Mouse (Mus musculus) stomach, embryonic 16.5 days (tissue): ENCODE data around the gene Epsti1. TPM values are rescaled to one million over a fixed set of nuclear protein-coding genes. Genes with fewer than 3 reads are reported as not detected.

Experiments
- ATAC-seq: fragments of 200-750 bp; cut with Nextera tagmentation; 2 replicates; pipeline ENCODE4 v1.8.0; 2017; ENCODE audit warnings: moderate number of reproducible peaks, moderate TSS enrichment; ENCODE audit not compliant: insufficient read depth, low FRiP score
- H3K27ac ChIP-seq: fragments of 300-500 bp; sonication (generic); 2 replicates; pipeline ENCODE4 v1.5.1; 2014; ENCODE audit warnings: low read length
- H3K27me3 ChIP-seq: fragments of 300-500 bp; sonication (generic); 2 replicates; pipeline ENCODE4 v1.6.1; 2014; ENCODE audit warnings: low read length, control low read depth, mixed read lengths; ENCODE audit not compliant: control insufficient read depth, insufficient read depth
- H3K36me3 ChIP-seq: fragments of 300-500 bp; sonication (generic); 2 replicates; pipeline ENCODE4 v1.6.1; 2014; ENCODE audit warnings: low read length; ENCODE audit not compliant: control insufficient read depth, insufficient read depth
- H3K4me1 ChIP-seq: fragments of 300-500 bp; sonication (generic); 2 replicates; pipeline ENCODE4 v1.6.1; 2014; ENCODE audit warnings: low read length, control low read depth, mixed read lengths; ENCODE audit not compliant: control insufficient read depth, insufficient read depth
- H3K4me2 ChIP-seq: fragments of 300-500 bp; sonication (generic); 2 replicates; pipeline ENCODE4 v1.6.1; 2014; ENCODE audit warnings: low read depth, low read length, mixed read lengths
- H3K4me3 ChIP-seq: fragments of 300-500 bp; sonication (generic); replicated peaks from 2 replicates; pipeline ENCODE4 v1.5.1; 2014; ENCODE audit warnings: mild to moderate bottlenecking, low read length
- H3K9ac ChIP-seq: fragments of 300-500 bp; sonication (generic); 2 replicates; pipeline ENCODE4 v1.6.1; 2014; ENCODE audit warnings: low read length
- H3K9me3 ChIP-seq: fragments of 300-500 bp; sonication (generic); replicated peaks from 2 replicates; pipeline ENCODE4 v1.6.1; 2016; ENCODE audit warnings: low read length, control low read depth; ENCODE audit not compliant: control insufficient read depth
- WGBS: fragments of 180-500 bp; shearing (Covaris S2); extraction: QIAGEN DNeasy Blood & Tissue Kit; methylation state at CpG from one replicate; pipeline ENCODE4 v1.1.7; 2014; 5-methylcytosine and 5-hydroxymethylcytosine counted together
- polyA plus RNA-seq: library from polyadenylated mRNA; unstranded; fragments of >200 nt; fragmentation: Nextera tagmentation; extraction: Ambion mirVana; gene quantifications from 2 replicates; pipeline ENCODE4 v1.2.1, GENCODE M21; 2015

Gene Epsti1
- polyA plus RNA-seq, 1 experiment from 2014 or later = 2.7 TPM

GRCm38 (mm10) chr14:77902541-77902940 is 1.5 kb upstream of the Epsti1 start:
- no peaks in the 10 kb centered on the region for H3K4me1 ChIP-seq
- no peaks in the 10 kb centered on the region for H3K9me3 ChIP-seq
- ATAC-seq = no peak
- 91% methylated on average over 3 of the region's 3 CpGs for WGBS
- no peak overlapping the region for H3K27ac ChIP-seq
- H3K9ac ChIP-seq = no peak overlapping the region
- no peak overlapping the region for H3K4me2 ChIP-seq
- no peaks in the 10 kb centered on the region for H3K27me3 ChIP-seq
- no peak overlapping the region for H3K4me3 ChIP-seq
- no peaks in the 10 kb centered on the region for H3K36me3 ChIP-seq

DNA sequence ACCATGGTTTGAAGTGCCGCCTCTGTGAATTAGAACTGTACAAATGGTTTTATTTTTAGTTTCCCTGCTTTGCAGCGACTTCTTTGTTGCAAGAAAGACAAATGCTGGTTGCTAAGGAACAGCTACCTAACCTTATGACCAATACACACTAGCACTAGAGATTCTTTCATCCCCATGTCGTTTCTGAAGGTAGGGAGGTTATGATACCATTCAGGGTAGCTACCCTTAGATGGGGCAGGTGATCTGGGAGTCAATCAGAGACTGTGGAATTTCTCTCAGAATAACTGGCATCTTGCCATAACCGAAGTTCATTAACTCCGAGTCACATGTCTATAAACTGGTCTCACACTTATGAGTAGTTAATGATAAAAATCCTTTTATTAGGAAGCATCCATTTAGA is 1.4 kb downstream of the Epsti1 start:
- WGBS = 68% methylated on average over 5 of the region's 5 CpGs
- H3K4me3 ChIP-seq = no peak overlapping the region
- no peaks in the 10 kb centered on the region for H3K36me3 ChIP-seq
- no peaks in the 10 kb centered on the region for H3K27me3 ChIP-seq
- H3K9me3 ChIP-seq = no peaks in the 10 kb centered on the region
- H3K4me1 ChIP-seq = no peaks in the 10 kb centered on the region
- ATAC-seq = no peak
- H3K4me2 ChIP-seq = no peak overlapping the region
- no peak overlapping the region for H3K27ac ChIP-seq
- H3K9ac ChIP-seq = no peak overlapping the region

DNA sequence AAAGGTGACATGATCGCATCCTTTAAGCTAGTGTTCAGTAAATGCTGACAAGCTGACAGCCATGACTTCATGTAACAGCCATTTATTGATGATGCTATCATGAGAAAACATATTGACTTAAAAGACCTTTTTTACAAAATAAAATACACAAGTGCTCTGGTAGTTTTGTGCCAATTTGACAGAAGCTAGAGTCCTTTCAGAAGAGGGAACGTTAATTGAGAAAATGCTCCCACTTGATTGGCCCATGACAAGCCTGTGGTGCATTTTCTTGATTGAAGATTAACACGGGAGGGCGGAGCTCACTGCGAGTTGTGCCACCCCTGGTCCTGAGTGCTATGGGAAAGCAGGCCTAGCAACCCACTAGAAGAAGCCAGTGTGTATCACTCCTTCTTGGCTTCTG is 2.5 kb downstream of the Epsti1 start:
- 81% methylated on average over 5 of the region's 5 CpGs for WGBS
- H3K9me3 ChIP-seq = no peaks in the 10 kb centered on the region
- H3K4me3 ChIP-seq = no peak overlapping the region
- ATAC-seq = no peak
- no peaks in the 10 kb centered on the region for H3K36me3 ChIP-seq
- H3K27ac ChIP-seq = no peak overlapping the region
- H3K4me1 ChIP-seq = no peaks in the 10 kb centered on the region
- H3K9ac ChIP-seq = no peak overlapping the region
- no peak overlapping the region for H3K4me2 ChIP-seq
- H3K27me3 ChIP-seq = no peaks in the 10 kb centered on the region

- no peaks in the 10 kb centered on the region for H3K9me3 ChIP-seq
- H3K4me3 ChIP-seq = no peak overlapping the region
- H3K27ac ChIP-seq = no peak overlapping the region
- no peaks in the 10 kb centered on the region for H3K4me1 ChIP-seq
- H3K9ac ChIP-seq = no peak overlapping the region
- ATAC-seq = no peak
- 87% methylated on average over 5 of the region's 5 CpGs for WGBS
- H3K36me3 ChIP-seq = no peaks in the 10 kb centered on the region
- H3K27me3 ChIP-seq = no peaks in the 10 kb centered on the region
- H3K4me2 ChIP-seq = no peak overlapping the region
Measured at GRCm38 (mm10) chr14:77915776-77916175, 11.7 kb downstream of the Epsti1 start.

GRCm38 (mm10) chr14:77921641-77922040 is 17.6 kb downstream of the Epsti1 start:
- H3K36me3 ChIP-seq = no peaks in the 10 kb centered on the region
- H3K9me3 ChIP-seq = no peaks in the 10 kb centered on the region
- H3K4me3 ChIP-seq = no peak overlapping the region
- no peaks in the 10 kb centered on the region for H3K4me1 ChIP-seq
- ATAC-seq = no peak
- H3K27me3 ChIP-seq = no peaks in the 10 kb centered on the region
- WGBS = 88% methylated on average over 8 of the region's 8 CpGs
- H3K4me2 ChIP-seq = no peak overlapping the region
- H3K9ac ChIP-seq = no peak overlapping the region
- no peak overlapping the region for H3K27ac ChIP-seq

DNA sequence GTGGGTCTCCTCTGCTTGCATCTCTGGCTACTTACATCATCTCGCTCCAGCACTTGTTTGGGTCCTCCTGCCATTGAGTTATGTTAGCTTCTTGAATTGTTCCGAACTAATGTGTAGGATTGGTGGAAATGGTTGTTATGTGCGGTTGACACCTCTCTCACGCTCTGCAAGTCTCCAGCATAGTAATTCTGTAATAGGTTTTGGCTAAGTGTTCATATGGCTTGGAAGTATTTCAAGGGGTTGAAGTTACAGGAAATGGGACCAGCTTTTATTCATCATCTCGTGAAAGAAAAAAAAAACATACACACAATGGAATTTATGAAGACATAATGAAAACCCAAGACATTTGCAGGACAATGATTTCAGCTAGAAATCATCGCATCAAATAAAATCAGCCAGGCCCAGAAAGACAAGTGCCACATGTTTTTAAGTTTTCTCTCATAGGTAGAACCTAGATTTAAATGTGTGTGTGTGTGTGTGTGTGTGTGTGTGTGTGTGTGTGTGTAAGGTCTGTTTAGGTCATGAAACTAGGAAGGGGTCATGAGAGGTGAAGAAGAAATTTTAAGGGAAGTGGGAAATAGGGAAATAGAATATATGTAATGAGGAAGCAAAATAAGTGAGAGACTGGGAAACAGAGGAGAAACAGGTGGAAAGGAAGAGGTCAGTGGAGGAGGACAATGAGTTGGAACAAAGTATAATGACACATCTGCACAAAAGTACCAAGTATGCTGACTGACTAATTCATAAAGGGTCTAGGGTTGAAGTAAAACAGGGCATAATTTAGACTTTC is 19.2 kb downstream of the Epsti1 start:
- Histone ChIP-seq H3K27ac (no peak overlapping the region), H3K4me1 (no peaks in the 10 kb centered on the region), H3K9me3 (no peaks in the 10 kb centered on the region), H3K27me3 (no peaks in the 10 kb centered on the region), H3K4me3 (no peak overlapping the region), H3K36me3 (no peaks in the 10 kb centered on the region), H3K4me2 (no peak overlapping the region), H3K9ac (no peak overlapping the region)
- WGBS = 50% methylated on average over 6 of the region's 6 CpGs
- ATAC-seq = no peak

GRCm38 (mm10) chr14:77925414-77925813 is 21.4 kb downstream of the Epsti1 start:
- no peak overlapping the region for H3K9ac ChIP-seq
- H3K27me3 ChIP-seq = no peaks in the 10 kb centered on the region
- ATAC-seq = no peak
- WGBS = 89% methylated on average over 10 of the region's 10 CpGs
- H3K4me1 ChIP-seq = no peaks in the 10 kb centered on the region
- H3K36me3 ChIP-seq = no peaks in the 10 kb centered on the region
- H3K27ac ChIP-seq = no peak overlapping the region
- no peaks in the 10 kb centered on the region for H3K9me3 ChIP-seq
- no peak overlapping the region for H3K4me3 ChIP-seq
- no peak overlapping the region for H3K4me2 ChIP-seq

DNA sequence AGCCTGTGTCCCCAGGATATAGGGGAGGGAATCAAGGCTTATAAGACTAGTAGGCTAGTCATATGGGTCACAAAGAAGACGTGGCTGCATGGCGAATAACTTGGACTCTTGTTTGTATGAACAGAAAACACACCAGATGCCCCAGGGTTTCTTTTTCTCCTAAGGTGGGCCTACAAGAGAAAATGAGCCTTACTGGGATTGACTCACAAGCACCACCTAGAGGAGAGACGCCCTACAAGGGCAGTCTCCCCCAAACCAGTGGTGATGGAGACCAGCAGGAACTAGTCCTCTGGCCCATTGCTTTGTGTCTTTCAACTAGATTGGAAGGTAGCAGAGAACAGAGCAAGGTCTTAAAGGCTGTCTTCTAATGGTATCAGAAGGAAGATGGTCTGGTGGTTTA is 22.7 kb downstream of the Epsti1 start:
- H3K36me3 ChIP-seq = no peaks in the 10 kb centered on the region
- H3K27ac ChIP-seq = no peak overlapping the region
- no peaks in the 10 kb centered on the region for H3K4me1 ChIP-seq
- no peaks in the 10 kb centered on the region for H3K27me3 ChIP-seq
- no peak overlapping the region for H3K4me3 ChIP-seq
- H3K4me2 ChIP-seq = no peak overlapping the region
- H3K9me3 ChIP-seq = no peaks in the 10 kb centered on the region
- no peak overlapping the region for H3K9ac ChIP-seq
- WGBS = 43% methylated on average over 3 of the region's 3 CpGs
- ATAC-seq = no peak

- Histone ChIP-seq H3K4me1 (no peaks in the 10 kb centered on the region), H3K36me3 (no peaks in the 10 kb centered on the region), H3K4me2 (no peak overlapping the region), H3K9me3 (no peaks in the 10 kb centered on the region), H3K27me3 (no peaks in the 10 kb centered on the region), H3K4me3 (no peak overlapping the region), H3K9ac (no peak overlapping the region), H3K27ac (no peak overlapping the region)
- ATAC-seq = no peak
- WGBS = 38% methylated on average over 6 of the region's 6 CpGs
Measured at GRCm38 (mm10) chr14:77928021-77928420, 24.0 kb downstream of the Epsti1 start.
